ENCODE assay signal across 20 mouse cellular contexts in the genomic region with DNA sequence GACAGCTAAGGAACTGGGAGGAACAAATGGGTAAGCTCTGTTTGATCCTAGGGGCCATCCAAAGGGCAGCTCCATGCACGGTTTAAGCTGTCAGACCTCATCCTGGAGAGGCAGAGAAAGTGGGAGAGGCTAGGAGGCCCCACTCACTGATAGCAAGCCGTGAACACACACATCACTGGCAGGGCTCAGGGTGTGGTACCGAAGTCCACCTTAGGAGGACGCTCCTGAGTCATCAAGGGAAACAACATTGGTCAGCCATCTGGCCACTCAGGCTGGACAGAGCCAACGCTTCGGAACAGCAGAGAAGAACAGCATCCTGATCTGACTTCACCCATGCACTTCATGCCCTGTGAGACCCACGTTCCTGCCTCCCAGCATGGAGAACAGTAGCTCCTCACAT. TPM values are rescaled to one million over a fixed set of nuclear protein-coding genes. Genes with fewer than 3 reads are reported as not detected.
DNase-seq lines count a peak whose midpoint lies in the region; ATAC-seq and TF ChIP-seq lines count a peak whose summit lies in the region.
"Had no signal": no experiment of that assay in that cellular context is flagged by ENCODE, and none has a peak within 500 bp of the region (broad histone marks: within the 10 kb centered on the region; RNA-seq: fewer than 3 reads in every experiment).

No protein-coding gene starts in this region.

- 64% methylated on average over 7 of the region's 7 CpGs for WGBS in cerebellum, adult 2 months
- WGBS in hindbrain, postnatal 0 days: 93% methylated on average over 7 of the region's 7 CpGs
- 92% methylated on average over 7 of the region's 7 CpGs for WGBS in hindbrain, embryonic 14.5 days
- 58% methylated on average over 7 of the region's 7 CpGs for whole genome bisulfite sequencing in liver, embryonic 14.5 days (ENCODE audit: insufficient replicate concordance)
- 81% methylated on average over 7 of the region's 7 CpGs for WGBS in liver, postnatal 0 days (ENCODE audit: insufficient replicate concordance)
- 58% methylated on average over 7 of the region's 7 CpGs for WGBS in intestine, postnatal 0 days

- no peaks in the 10 kb centered on the region for H3K27me3 ChIP-seq in cerebellum, adult 2 months (ENCODE audit: control insufficient read depth, insufficient read depth, low read length)
- no peaks in the 10 kb centered on the region for H3K27me3 ChIP-seq in hindbrain, postnatal 0 days (ENCODE audit: insufficient read depth, low read length)
- H3K27me3 ChIP-seq in hindbrain, embryonic 14.5 days (ENCODE audit: control insufficient read depth, insufficient read depth, low read length): no peaks in the 10 kb centered on the region
- H3K27me3 ChIP-seq in liver, embryonic 14.5 days (ENCODE audit: control insufficient read depth, insufficient read depth, low read length): no peaks in the 10 kb centered on the region
- no peaks in the 10 kb centered on the region for H3K27me3 ChIP-seq in liver, postnatal 0 days (ENCODE audit: insufficient read depth, low read length)
- no peaks in the 10 kb centered on the region for H3K27me3 ChIP-seq in intestine, postnatal 0 days (replicated peaks; ENCODE audit: control insufficient read depth, insufficient read depth, low read length)
- H3K27me3 ChIP-seq: embryonic facial prominence, embryonic 13.5 days; forebrain, embryonic 12.5 days; heart, embryonic 13.5 days had no signal

- peak overlapping the region; percentile 7; the same call in 1 of the 2 replicates for H3K27ac ChIP-seq in cerebellum, adult 2 months (ENCODE audit: insufficient read depth, low read length)
- H3K27ac ChIP-seq in hindbrain, postnatal 0 days: no peak overlapping the region
- no peak overlapping the region for H3K27ac ChIP-seq in hindbrain, embryonic 14.5 days
- no peak overlapping the region for H3K27ac ChIP-seq in liver, embryonic 14.5 days
- no peak overlapping the region for H3K27ac ChIP-seq in liver, postnatal 0 days (ENCODE audit: low read depth)
- H3K27ac ChIP-seq in intestine, postnatal 0 days (ENCODE audit: low read depth, low read length): no peak overlapping the region
- H3K27ac ChIP-seq: embryonic facial prominence, embryonic 13.5 days; forebrain, embryonic 12.5 days; gastrocnemius, adult 2 months; heart, embryonic 13.5 days had no signal

- H3K36me3 ChIP-seq in hindbrain, postnatal 0 days (ENCODE audit: insufficient read depth, low read length): peaks cover 7% of the 10 kb centered on the region; the same call in 1 of the 2 replicates
- H3K36me3 ChIP-seq in hindbrain, embryonic 14.5 days (replicated peaks; ENCODE audit: control insufficient read depth, insufficient read depth): peaks cover 28% of the 10 kb centered on the region
- no peaks in the 10 kb centered on the region for H3K36me3 ChIP-seq in liver, embryonic 14.5 days (replicated peaks; ENCODE audit: control insufficient read depth, insufficient read depth, low read depth)
- H3K36me3 ChIP-seq in liver, postnatal 0 days (replicated peaks; ENCODE audit: insufficient read depth, low read length): no peaks in the 10 kb centered on the region
- no peaks in the 10 kb centered on the region; the same call in 1 of the 2 replicates for H3K36me3 ChIP-seq in intestine, postnatal 0 days (ENCODE audit: control insufficient read depth, insufficient read depth)
- H3K36me3 ChIP-seq: embryonic facial prominence, embryonic 13.5 days; forebrain, embryonic 12.5 days; G1E; heart, embryonic 13.5 days had no signal

- H3K4me3 ChIP-seq in cerebellum, adult 2 months (replicated peaks; ENCODE audit: insufficient read depth, low read depth, low read length): no peak overlapping the region
- H3K4me3 ChIP-seq in hindbrain, postnatal 0 days (ENCODE audit: low read length): no peak overlapping the region
- H3K4me3 ChIP-seq in hindbrain, embryonic 14.5 days (replicated peaks; ENCODE audit: low read length): no peak overlapping the region
- H3K4me3 ChIP-seq in liver, embryonic 14.5 days (ENCODE audit: insufficient read depth in 1 of 2, low read depth in 2 of 2, low read length in 2 of 2): no peak overlapping the region
- H3K4me3 ChIP-seq in liver, postnatal 0 days (ENCODE audit: low read depth, low read length): no peak overlapping the region
- no peak overlapping the region for H3K4me3 ChIP-seq in intestine, postnatal 0 days (ENCODE audit: low read depth, low read length)
- H3K4me3 ChIP-seq: embryonic facial prominence, embryonic 13.5 days; forebrain, embryonic 12.5 days; gastrocnemius, adult 2 months; heart, embryonic 13.5 days had no signal

- no peak for TF ChIP-seq POLR2A in cerebellum, adult 2 months (IDR thresholded peaks at IDR 0.05; ENCODE audit: borderline replicate concordance, insufficient read depth, low read length)

- no peak for DNase-seq in cerebellum, adult 2 months
- DNase-seq in cerebellum, adult 18-20 months: no peak
- DNase-seq in hindbrain, postnatal 0 days (ENCODE audit: low spot score): no peak
- no peak for DNase-seq in hindbrain, embryonic 14.5 days (ENCODE audit: low spot score)
- DNase-seq in liver, embryonic 14.5 days (ENCODE audit: low read depth in 3 of 3, low spot score in 3 of 3): no peak
- DNase-seq in liver, postnatal 0 days: no peak
- DNase-seq: adrenal gland, adult 8-10 months; B cell, adult 2 months; cerebellum, adult 11 months; gastrocnemius, adult 2 months; gastrocnemius, postnatal 25 days; heart, postnatal 36 days had no signal

- peak; percentile 55; the same call in 1 of the 2 replicates for TF ChIP-seq CTCF in cerebellum, adult 2 months (IDR thresholded peaks at IDR 0.05; ENCODE audit: borderline replicate concordance, insufficient read depth, low read depth, low read length)
- peak; percentile 18; the same call in 1 of the 2 replicates for TF ChIP-seq CTCF in hindbrain, postnatal 0 days (IDR thresholded peaks at IDR 0.05; ENCODE audit: low read depth)
- TF ChIP-seq CTCF in liver, embryonic 14.5 days (IDR thresholded peaks at IDR 0.05; ENCODE audit: low read depth): 0 out of 2 replicates have a peak, but pooled peaks have one; percentile 17
- no peak for TF ChIP-seq CTCF in liver, postnatal 0 days (IDR thresholded peaks at IDR 0.05; ENCODE audit: low read depth)
- TF ChIP-seq CTCF in intestine, postnatal 0 days (IDR thresholded peaks at IDR 0.05; ENCODE audit: low read depth): peak; percentile 45; the same call in 1 of the 2 replicates

- no peaks in the 10 kb centered on the region for H3K9me3 ChIP-seq in hindbrain, postnatal 0 days (ENCODE audit: low read length)
- H3K9me3 ChIP-seq in hindbrain, embryonic 14.5 days (ENCODE audit: control insufficient read depth, low read length): no peaks in the 10 kb centered on the region
- H3K9me3 ChIP-seq in liver, embryonic 14.5 days (ENCODE audit: control insufficient read depth, low read length): no peaks in the 10 kb centered on the region
- H3K9me3 ChIP-seq in liver, postnatal 0 days (ENCODE audit: low read length): no peaks in the 10 kb centered on the region
- H3K9me3 ChIP-seq in intestine, postnatal 0 days (ENCODE audit: control insufficient read depth): no peaks in the 10 kb centered on the region
- H3K9me3 ChIP-seq: embryonic facial prominence, embryonic 13.5 days; forebrain, embryonic 12.5 days; G1E; heart, embryonic 13.5 days had no signal

- no peak for TF ChIP-seq EP300 in liver, embryonic 14.5 days (IDR thresholded peaks at IDR 0.05; ENCODE audit: low read depth)
- TF ChIP-seq EP300 in liver, postnatal 0 days (IDR thresholded peaks at IDR 0.05; ENCODE audit: low read depth): no peak

- H3K9ac ChIP-seq in hindbrain, postnatal 0 days (replicated peaks; ENCODE audit: low read length): no peak overlapping the region
- H3K9ac ChIP-seq in hindbrain, embryonic 14.5 days: no peak overlapping the region
- H3K9ac ChIP-seq in liver, embryonic 14.5 days (replicated peaks): no peak overlapping the region
- no peak overlapping the region for H3K9ac ChIP-seq in liver, postnatal 0 days (replicated peaks)
- H3K9ac ChIP-seq in intestine, postnatal 0 days (ENCODE audit: low read depth, low read length): no peak overlapping the region
- H3K9ac ChIP-seq: embryonic facial prominence, embryonic 13.5 days; forebrain, embryonic 12.5 days; heart, embryonic 13.5 days had no signal

- H3K4me2 ChIP-seq in hindbrain, postnatal 0 days (ENCODE audit: low read depth, low read length): no peak overlapping the region
- no peak overlapping the region for H3K4me2 ChIP-seq in hindbrain, embryonic 14.5 days (replicated peaks)
- no peak overlapping the region for H3K4me2 ChIP-seq in liver, embryonic 14.5 days (ENCODE audit: low read depth)
- no peak overlapping the region for H3K4me2 ChIP-seq in liver, postnatal 0 days (ENCODE audit: low read depth, low read length)
- no peak overlapping the region for H3K4me2 ChIP-seq in intestine, postnatal 0 days (replicated peaks; ENCODE audit: low read depth)
- H3K4me2 ChIP-seq: embryonic facial prominence, embryonic 13.5 days; forebrain, embryonic 12.5 days; heart, embryonic 13.5 days had no signal

- H3K4me1 ChIP-seq in cerebellum, adult 2 months (ENCODE audit: control insufficient read depth, insufficient read depth, low read length): peaks cover 57% of the 10 kb centered on the region
- H3K4me1 ChIP-seq in hindbrain, postnatal 0 days (ENCODE audit: insufficient read depth, low read length): no peaks in the 10 kb centered on the region
- H3K4me1 ChIP-seq in hindbrain, embryonic 14.5 days (replicated peaks; ENCODE audit: control insufficient read depth, insufficient read depth, low read length): no peaks in the 10 kb centered on the region
- H3K4me1 ChIP-seq in liver, embryonic 14.5 days (replicated peaks; ENCODE audit: control insufficient read depth in 2 of 2, insufficient read depth in 2 of 2, low read length in 1 of 2): no peaks in the 10 kb centered on the region
- no peaks in the 10 kb centered on the region for H3K4me1 ChIP-seq in liver, postnatal 0 days (ENCODE audit: insufficient read depth)
- H3K4me1 ChIP-seq in intestine, postnatal 0 days (replicated peaks; ENCODE audit: control insufficient read depth, insufficient read depth, low read length): no peaks in the 10 kb centered on the region
- H3K4me1 ChIP-seq: forebrain, embryonic 12.5 days had no signal

- no peak for ATAC-seq in hindbrain, postnatal 0 days
- ATAC-seq in hindbrain, embryonic 14.5 days (ENCODE audit: low FRiP score): no peak
- ATAC-seq in liver, embryonic 14.5 days (ENCODE audit: insufficient read depth): no peak
- ATAC-seq in liver, postnatal 0 days: no peak
- ATAC-seq in intestine, postnatal 0 days: no peak
- ATAC-seq: CD4-positive, CD25-positive, alpha-beta regulatory T cell, adult 4 months; hindbrain, embryonic 16.5 days had no signal

RNA-seq across cellular contexts. Expression of a gene that starts 23.6 kb away (rescaled TPM):
- polyA plus RNA-seq in cerebellum, adult 2 months (2012; rRNA removed): 54.2 and 54.9 TPM in 2 replicates
- 130 TPM in 2 replicates for total RNA-seq in hindbrain, postnatal 0 days (2014; rRNA removed)
- polyA plus RNA-seq in hindbrain, postnatal 0 days (2015; fragmentation: Nextera tagmentation; extraction: Ambion mirVana): 72.3 and 81.7 TPM in 2 replicates
- 39.9 and 48.4 TPM in 2 replicates for polyA plus RNA-seq in hindbrain, embryonic 14.5 days (2014; fragmentation: Nextera tagmentation; extraction: Ambion mirVana)
- polyA plus RNA-seq in liver, embryonic 14.5 days (2012; rRNA removed): 14.9 and 18.7 TPM in 2 replicates
- polyA plus RNA-seq in liver, embryonic 14.5 days (2014; fragmentation: Nextera tagmentation; extraction: Ambion mirVana): 9.6 and 10.1 TPM in 2 replicates
- polyA plus RNA-seq in liver, postnatal 0 days (2015; fragmentation: Nextera tagmentation; extraction: Ambion mirVana): 15.1 and 16.6 TPM in 2 replicates
- 50.9 and 53.8 TPM in 2 replicates for polyA plus RNA-seq in intestine, postnatal 0 days (2015; fragmentation: Nextera tagmentation; extraction: Ambion mirVana)

RNA-seq across cellular contexts. Expression of a gene that starts 29.2 kb away (rescaled TPM):
- 0.74 and 1.1 TPM in 2 replicates for polyA plus RNA-seq in cerebellum, adult 2 months (2012; rRNA removed)
- total RNA-seq in hindbrain, postnatal 0 days (2014; rRNA removed): 3.2 and 9.1 TPM in 2 replicates
- polyA plus RNA-seq in hindbrain, postnatal 0 days (2015; fragmentation: Nextera tagmentation; extraction: Ambion mirVana): 7.1 and 7.5 TPM in 2 replicates
- polyA plus RNA-seq in hindbrain, embryonic 14.5 days (2014; fragmentation: Nextera tagmentation; extraction: Ambion mirVana): 3.9 and 4.2 TPM in 2 replicates
- polyA plus RNA-seq in liver, embryonic 14.5 days (2012; rRNA removed): 0.04 and 0.15 TPM in 2 replicates
- 0.08 and 0.20 TPM in 2 replicates for polyA plus RNA-seq in liver, embryonic 14.5 days (2014; fragmentation: Nextera tagmentation; extraction: Ambion mirVana)
- polyA plus RNA-seq in liver, postnatal 0 days (2015; fragmentation: Nextera tagmentation; extraction: Ambion mirVana): 0.66 and 1.3 TPM in 2 replicates
- polyA plus RNA-seq in intestine, postnatal 0 days (2015; fragmentation: Nextera tagmentation; extraction: Ambion mirVana): 0.44 TPM in 2 replicates
- total RNA-seq: granulocyte monocyte progenitor cell, adult 5-6 weeks had no signal
- polyA plus RNA-seq: CD4-positive, CD25-positive, alpha-beta regulatory T cell, adult 4 months; G1E had no signal
